In the genomic region with DNA sequence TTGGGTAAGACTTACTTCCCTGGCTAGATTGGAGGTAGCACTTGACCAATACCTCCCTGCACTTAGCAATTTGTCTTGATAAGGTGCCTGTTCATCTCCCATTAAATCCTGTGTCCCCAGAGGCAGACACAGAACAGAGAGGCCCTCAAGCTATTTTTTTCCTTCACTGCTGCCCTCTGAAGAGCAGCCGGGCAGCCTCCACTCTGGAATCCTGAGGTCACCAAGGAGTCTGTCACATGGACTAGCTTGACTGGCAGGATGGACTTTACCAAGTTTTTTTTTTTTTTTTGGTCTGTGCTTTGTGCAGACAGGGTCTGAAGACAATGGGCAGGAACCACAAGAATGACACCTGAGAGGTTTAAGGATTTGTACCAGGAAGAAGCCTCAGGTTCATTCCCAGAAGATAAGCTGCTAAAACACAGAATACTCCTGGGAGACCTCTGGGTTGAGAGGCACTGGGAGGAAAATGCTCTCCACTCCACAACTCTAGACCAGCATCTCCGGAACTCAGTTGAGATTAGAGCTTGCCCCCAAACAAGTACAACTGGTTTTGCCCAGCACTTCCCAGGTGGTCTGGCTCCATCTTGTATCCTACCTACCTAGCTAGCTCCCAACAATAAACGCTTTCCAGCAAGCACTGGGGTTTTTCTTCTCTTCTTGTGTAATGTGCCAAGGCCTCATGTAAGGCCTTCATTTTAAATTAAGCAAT, we compare ENCODE assay signal across 8 mouse cellular contexts. TPM values are rescaled to one million over a fixed set of nuclear protein-coding genes. Genes with fewer than 3 reads are reported as not detected.
A peak's percentile ranks its signal among the peaks of the same experiment; 100 is the strongest.
DNase-seq lines count a peak whose midpoint lies in the region; ATAC-seq and TF ChIP-seq lines count a peak whose summit lies in the region.

No protein-coding gene starts in this region.

- peaks cover 18% of the 10 kb centered on the region for H3K4me1 ChIP-seq in thymus, adult 2 months (replicated peaks; ENCODE audit: control insufficient read depth, insufficient read depth, low read length)
- peaks cover 48% of the 10 kb centered on the region for H3K4me1 ChIP-seq in liver, embryonic 13.5 days (replicated peaks)

- no peaks in the 10 kb centered on the region for H3K36me3 ChIP-seq in thymus, adult 2 months (ENCODE audit: control insufficient read depth, insufficient read depth, low read length)
- H3K36me3 ChIP-seq in liver, embryonic 13.5 days, result peaks cover 6% of the 10 kb centered on the region; the same call in 1 of the 2 replicates

- peak overlapping the region; percentile 89 for H3K9ac ChIP-seq in liver, embryonic 13.5 days

- H3K27ac ChIP-seq in thymus, adult 2 months (ENCODE audit: control insufficient read depth, insufficient read depth, low read length), result no peak overlapping the region
- peak overlapping the region; percentile 80 for H3K27ac ChIP-seq in liver, embryonic 13.5 days

- TF ChIP-seq POLR2A in thymus, adult 2 months (IDR thresholded peaks at IDR 0.05; ENCODE audit: control insufficient read depth, extremely low read depth, insufficient read depth, low read length, poor library complexity), result no peak

- no peaks in the 10 kb centered on the region for H3K27me3 ChIP-seq in thymus, adult 2 months (ENCODE audit: control insufficient read depth, insufficient read depth, low read length)
- no peaks in the 10 kb centered on the region for H3K27me3 ChIP-seq in liver, embryonic 13.5 days

- TF ChIP-seq CTCF in thymus, adult 2 months (IDR thresholded peaks at IDR 0.05; ENCODE audit: borderline replicate concordance, control insufficient read depth, extremely low read depth, insufficient read depth, low read length, poor library complexity), result no peak

- 73% methylated on average over 3 of the region's 3 CpGs for WGBS in thymus, adult 2 months
- WGBS in liver, embryonic 13.5 days (ENCODE audit: insufficient replicate concordance), result 29% methylated on average over 3 of the region's 3 CpGs

- H3K4me3 ChIP-seq in thymus, adult 2 months (ENCODE audit: control insufficient read depth, insufficient read depth, low read length), result peak overlapping the region; percentile 68
- peak overlapping the region; percentile 89 for H3K4me3 ChIP-seq in liver, embryonic 13.5 days (replicated peaks)

- ATAC-seq in liver, embryonic 13.5 days (ENCODE audit: low read depth), result no peak

- H3K4me2 ChIP-seq in liver, embryonic 13.5 days, result peak overlapping the region; percentile 97

- DNase-seq in cerebellum, adult 9-11 months, result peak; percentile 47
- no peak for DNase-seq in cerebellum, adult 18-20 months
- no peak for DNase-seq in thymus, adult 2 months
- DNase-seq in thymus, postnatal 4 days, result no peak
- DNase-seq in liver, embryonic 13.5 days, result no peak
- DNase-seq in adrenal gland, postnatal 10 days, result no peak
- no peak for DNase-seq in gastrocnemius, postnatal 10 days
- DNase-seq in cerebellum, postnatal 36 days, result no peak

- H3K9me3 ChIP-seq in liver, embryonic 13.5 days (replicated peaks), result no peaks in the 10 kb centered on the region

RNA-seq across cellular contexts. Expression of a gene that starts 1.0 kb away (rescaled TPM):
- polyA plus RNA-seq in thymus, adult 2 months (2012; rRNA removed), result 383 and 432 TPM in 2 replicates
- polyA plus RNA-seq in liver, embryonic 13.5 days (2015; fragmentation: Nextera tagmentation; extraction: Ambion mirVana), result 184 and 205 TPM in 2 replicates
- 100 to 1,000 TPM; 271 to 292 TPM for total RNA-seq in adrenal gland, postnatal 10 days (2021)
- 10 to 100 TPM; 66.8 to 84.1 TPM for total RNA-seq in gastrocnemius, postnatal 10 days (2021)

RNA-seq across cellular contexts. Expression of a gene that starts 9.5 kb away (rescaled TPM):
- polyA plus RNA-seq in thymus, adult 2 months (2012; rRNA removed), result 42.3 and 52.3 TPM in 2 replicates
- polyA plus RNA-seq in liver, embryonic 13.5 days (2015; fragmentation: Nextera tagmentation; extraction: Ambion mirVana), result 96.5 and 114 TPM in 2 replicates
- total RNA-seq in adrenal gland, postnatal 10 days (2021), result 10 to 100 TPM; 55.5 to 60.0 TPM
- total RNA-seq in gastrocnemius, postnatal 10 days (2021), result 10 to 100 TPM; 66.0 to 69.4 TPM

RNA-seq across cellular contexts. Expression of a gene that starts 37.0 kb away (rescaled TPM):
- 177 and 230 TPM in 2 replicates for polyA plus RNA-seq in thymus, adult 2 months (2012; rRNA removed)
- 150 and 155 TPM in 2 replicates for polyA plus RNA-seq in liver, embryonic 13.5 days (2015; fragmentation: Nextera tagmentation; extraction: Ambion mirVana)
- 1,000 to 10,000 TPM; 2,122 to 2,491 TPM for total RNA-seq in adrenal gland, postnatal 10 days (2021)
- 1,000 to 10,000 TPM; 2,118 to 2,804 TPM for total RNA-seq in gastrocnemius, postnatal 10 days (2021)
